Mouse (Mus musculus) adrenal gland, postnatal 0 days (tissue): ENCODE data around the gene Tmem47. TPM values are rescaled to one million over a fixed set of nuclear protein-coding genes. Genes with fewer than 3 reads are reported as not detected.

ENCODE experiments used
- polyA plus RNA-seq: library from polyadenylated mRNA; unstranded; fragments of >200 nt; fragmentation: Nextera tagmentation; extraction: Ambion mirVana; gene quantifications from 2 replicates; pipeline ENCODE4 v1.2.1, GENCODE M21; 2015

Tmem47 gene
- 14.0 and 15.7 TPM in 2 replicates for polyA plus RNA-seq

DNA sequence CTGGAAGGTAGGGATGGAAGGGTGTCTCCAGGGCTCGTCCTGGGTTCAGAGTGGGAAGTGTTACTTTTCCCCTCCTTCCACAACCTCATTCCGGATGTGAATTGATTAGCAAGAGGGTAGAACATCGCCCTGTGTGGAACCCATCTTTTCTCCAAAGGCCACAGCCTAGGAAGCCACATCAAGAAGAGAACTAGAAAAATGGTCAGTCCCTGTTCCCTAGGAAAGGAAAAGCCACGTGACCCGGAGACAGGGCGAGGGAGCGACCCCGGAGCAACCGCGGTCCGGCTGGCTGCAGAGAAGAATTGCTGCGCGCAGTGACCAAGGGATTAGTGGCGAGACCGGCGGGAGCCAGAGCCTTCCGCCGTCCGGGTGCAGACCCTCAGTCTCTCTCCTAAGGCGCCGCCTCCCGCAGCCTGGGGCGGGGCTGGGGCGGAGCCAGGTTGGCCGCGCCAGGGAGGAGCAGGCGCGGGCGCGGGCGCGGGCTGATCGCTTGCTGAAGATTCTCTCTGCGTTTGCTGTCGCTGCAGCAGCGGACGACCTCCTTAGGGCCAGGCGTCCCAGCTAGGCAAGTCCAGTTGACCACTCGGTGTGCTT, at the start of gene Tmem47:
TSS of gene Tmem47 (plus strand) at position 489 of the 594 bp plus-strand sequence.

